Mouse (Mus musculus): ENCODE results near the gene Gm21586. TPM values are rescaled to one million over a fixed set of nuclear protein-coding genes. Genes with fewer than 3 reads are reported as not detected.
"Not testable (repeated sequence)": the region's sequence is repeated elsewhere in the genome, so short reads cannot be mapped to it uniquely, and the experiment has no call there.

Gene Gm21586
- polyA plus RNA-seq (2011; ENCODE audit: insufficient read depth, insufficient read length, low replicate concordance, missing spikeins), result not detected in 2 replicates

- H3K27ac ChIP-seq (ENCODE audit: control insufficient read depth, insufficient read depth, low read depth, low read length, poor library complexity); H3K4me3 ChIP-seq (replicated peaks; ENCODE audit: control insufficient read depth, low read depth, low read length); H3K4me1 ChIP-seq (ENCODE audit: control insufficient read depth, insufficient read depth, low read length): not testable (repeated sequence)
- WGBS, result no CpG with 5 or more reads among the region's 18 CpGs
Observed at GRCm38 (mm10) chr4:42439078-42439477, at the start of gene Gm21586. TSS of gene Gm21586 (plus strand) at chr4:42439378.

GRCm38 (mm10) chr4:42466452-42466851, 27.3 kb downstream of the Gm21586 start, which contains the start of gene Gm2163:
TSS of gene Gm2163 (plus strand) at chr4:42466752.
- not testable (repeated sequence) for H3K4me3 ChIP-seq (replicated peaks; ENCODE audit: control insufficient read depth, low read depth, low read length); H3K27ac ChIP-seq (ENCODE audit: control insufficient read depth, insufficient read depth, low read depth, low read length, poor library complexity); H3K4me1 ChIP-seq (ENCODE audit: control insufficient read depth, insufficient read depth, low read length)
- no CpG with 5 or more reads among the region's 5 CpGs for WGBS

Other genes starting within 250 kb of the Gm21586 start
- gene Gm10600, start 198.7 kb upstream of the Gm21586 start, polyA plus RNA-seq (2011; ENCODE audit: insufficient read depth, insufficient read length, low replicate concordance, missing spikeins), result not detected in 2 replicates
- not detected in 2 replicates for gene Ccl21b, start 183.6 kb upstream of the Gm21586 start, polyA plus RNA-seq (2011; ENCODE audit: insufficient read depth, insufficient read length, low replicate concordance, missing spikeins)
- not detected in 2 replicates for gene Gm21953, start 145.1 kb upstream of the Gm21586 start, polyA plus RNA-seq (2011; ENCODE audit: insufficient read depth, insufficient read length, low replicate concordance, missing spikeins)
- not detected in 2 replicates for gene Fam205a3, start 121.0 kb upstream of the Gm21586 start, polyA plus RNA-seq (2011; ENCODE audit: insufficient read depth, insufficient read length, low replicate concordance, missing spikeins)
- gene Gm2163, start 27.4 kb downstream of the Gm21586 start, polyA plus RNA-seq (2011; ENCODE audit: insufficient read depth, insufficient read length, low replicate concordance, missing spikeins), result not detected in 2 replicates
- not detected in 2 replicates for gene Fam205a2, start 88.8 kb downstream of the Gm21586 start, polyA plus RNA-seq (2011; ENCODE audit: insufficient read depth, insufficient read length, low replicate concordance, missing spikeins)
- gene Gm10591, start 172.8 kb downstream of the Gm21586 start, polyA plus RNA-seq (2011; ENCODE audit: insufficient read depth, insufficient read length, low replicate concordance, missing spikeins), result not detected in 2 replicates
- gene Gm2564, start 190.3 kb downstream of the Gm21586 start, polyA plus RNA-seq (2011; ENCODE audit: insufficient read depth, insufficient read length, low replicate concordance, missing spikeins), result not detected in 2 replicates
- gene Ccl27b, start 215.9 kb downstream of the Gm21586 start, polyA plus RNA-seq (2011; ENCODE audit: insufficient read depth, insufficient read length, low replicate concordance, missing spikeins), result not detected in 2 replicates
- not detected in 2 replicates for gene Il11ra2, start 222.5 kb downstream of the Gm21586 start, polyA plus RNA-seq (2011; ENCODE audit: insufficient read depth, insufficient read length, low replicate concordance, missing spikeins)